Mouse (Mus musculus): Measurements from ENCODE around the gene Ugt1a1.
A peak's percentile ranks its signal among the peaks of the same experiment; 100 is the strongest.
"Not testable (repeated sequence)": the region's sequence is repeated elsewhere in the genome, so short reads cannot be mapped to it uniquely, and the experiment has no call there.

Ugt1a1 gene

DNA sequence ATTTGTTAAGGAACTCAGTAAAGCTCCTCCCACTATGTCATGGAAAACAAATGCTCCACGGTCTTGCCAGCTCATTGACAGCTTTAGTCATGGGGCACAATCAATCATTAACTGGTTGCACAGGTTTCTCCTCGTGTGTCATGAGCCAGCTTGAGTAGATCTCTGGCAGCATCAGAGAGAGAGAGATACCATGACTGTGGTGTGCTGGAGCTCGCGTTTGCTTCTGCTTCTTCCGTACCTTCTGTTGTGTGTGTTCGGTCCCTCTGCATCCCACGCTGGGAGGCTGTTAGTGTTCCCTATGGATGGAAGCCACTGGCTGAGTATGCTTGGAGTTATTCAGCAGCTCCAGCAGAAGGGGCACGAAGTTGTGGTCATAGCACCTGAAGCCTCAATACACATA, at the start of gene Ugt1a1:
Gene Ugt1a1, plus strand, starts transcription at position 148 of the 400 bp plus-strand sequence.
- DNase-seq (ENCODE audit: low spot score): no peak

GRCm38 (mm10) chr1:88165711-88166110, 46.0 kb upstream of the Ugt1a1 start, which contains the start of gene Ugt1a5:
Gene Ugt1a5 (plus strand): TSS chr1:88166012.
- DNase-seq (ENCODE audit: low spot score): no peak

DNA sequence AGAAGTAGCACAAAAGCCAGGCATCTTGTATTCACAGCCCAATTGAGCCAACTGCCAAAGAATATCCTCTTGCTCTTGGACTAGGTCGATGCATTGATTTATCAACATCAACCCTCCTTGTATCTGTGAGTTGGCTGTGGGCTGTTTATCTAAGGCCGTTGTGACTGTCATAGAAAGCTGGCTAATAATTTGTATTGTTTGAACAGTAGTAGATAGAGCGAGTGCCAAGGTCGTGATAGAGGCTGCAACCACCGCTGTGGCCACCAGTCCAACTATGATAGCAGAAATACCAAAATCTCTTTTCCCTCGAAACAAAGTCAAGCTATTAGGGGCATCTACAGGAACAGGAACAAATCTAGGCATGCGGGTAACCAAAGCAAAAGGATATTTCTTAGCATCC, 39.6 kb upstream of the Ugt1a1 start:
- DNase-seq (ENCODE audit: low spot score): not testable (repeated sequence)

DNA sequence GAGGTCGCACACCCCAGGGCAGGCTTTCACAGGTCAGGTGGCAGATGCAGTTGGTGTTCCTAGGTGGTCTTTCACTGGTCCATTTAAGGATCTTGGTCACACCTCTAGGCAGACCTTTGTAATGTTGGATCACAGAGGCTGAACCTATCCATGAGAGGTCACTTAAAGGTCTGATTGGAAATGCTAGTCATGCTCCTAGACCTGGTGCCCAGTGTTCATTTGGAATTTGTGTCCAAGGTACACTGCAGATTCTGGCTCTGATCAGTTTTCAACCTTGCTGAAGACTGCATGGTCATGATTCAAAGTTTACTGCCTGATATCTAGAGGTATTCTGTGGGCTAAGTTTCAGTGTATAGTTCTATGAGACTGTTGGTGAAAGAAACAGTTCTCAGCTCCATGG, 32.1 kb upstream of the Ugt1a1 start:
- no peak for DNase-seq (ENCODE audit: low spot score)

- DNase-seq (ENCODE audit: low spot score): no peak
These were observed 25.3 kb upstream of the Ugt1a1 start for GRCm38 (mm10) chr1:88186325-88186935.

DNA sequence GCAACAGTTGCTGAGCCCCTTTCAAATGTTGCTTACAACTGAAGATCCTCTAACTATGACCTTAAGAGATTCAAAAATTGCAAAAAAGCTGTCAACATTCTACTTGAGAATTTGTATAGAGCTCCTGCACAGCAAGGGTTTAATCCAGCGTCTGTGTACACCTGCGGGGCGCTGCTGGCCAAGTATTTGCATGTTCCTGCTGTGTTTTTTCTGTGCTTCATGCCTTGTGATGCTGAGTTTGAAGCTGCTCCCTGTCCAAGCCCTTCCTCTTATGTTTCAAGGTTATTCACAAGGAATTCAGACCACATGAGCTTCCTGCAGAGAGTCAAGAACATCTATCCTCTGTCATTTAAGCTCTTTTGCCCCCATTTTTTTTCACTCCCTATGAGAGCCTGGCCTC, 19.6 kb upstream of the Ugt1a1 start:
- DNase-seq (ENCODE audit: low spot score): no peak

DNA sequence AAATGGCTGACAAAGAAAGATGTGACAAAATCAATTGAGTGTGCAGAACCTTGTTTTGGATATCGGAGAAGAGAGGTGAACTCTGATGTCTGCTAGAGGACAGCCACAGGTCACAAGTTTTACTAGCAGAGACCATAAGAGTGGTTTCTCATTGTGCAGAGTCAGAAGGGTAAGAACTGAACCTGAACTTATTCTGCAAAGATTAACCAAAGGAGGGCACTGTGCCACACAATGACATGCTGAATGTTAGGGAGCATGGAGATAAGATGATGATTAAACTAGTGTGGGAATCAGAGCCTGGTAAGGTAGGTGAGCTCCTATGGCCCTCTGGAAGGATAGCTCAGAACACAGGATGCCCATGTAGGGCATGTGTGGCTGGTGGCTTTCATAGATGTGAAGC, 16.1 kb upstream of the Ugt1a1 start:
- DNase-seq (ENCODE audit: low spot score): no peak

DNA sequence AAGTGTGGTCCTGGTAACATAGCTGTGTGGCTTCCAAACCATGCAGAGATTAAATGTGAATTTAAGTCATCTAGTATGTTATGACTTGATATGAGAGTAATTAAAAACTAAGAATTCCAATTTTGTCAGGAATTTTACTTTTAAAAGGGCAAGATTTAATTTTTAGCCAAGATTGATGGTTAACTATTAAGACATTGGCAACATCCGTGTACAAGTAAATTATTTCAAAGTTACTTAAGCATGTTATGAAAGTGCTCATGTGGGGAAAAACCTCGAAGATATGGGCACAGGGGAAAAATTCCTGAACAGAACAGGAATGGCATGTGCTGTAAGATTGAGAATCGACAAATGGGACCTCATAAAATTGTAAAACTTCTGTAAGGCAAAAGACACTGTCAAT, 14.3 kb upstream of the Ugt1a1 start:
- DNase-seq (ENCODE audit: low spot score): no peak

DNA sequence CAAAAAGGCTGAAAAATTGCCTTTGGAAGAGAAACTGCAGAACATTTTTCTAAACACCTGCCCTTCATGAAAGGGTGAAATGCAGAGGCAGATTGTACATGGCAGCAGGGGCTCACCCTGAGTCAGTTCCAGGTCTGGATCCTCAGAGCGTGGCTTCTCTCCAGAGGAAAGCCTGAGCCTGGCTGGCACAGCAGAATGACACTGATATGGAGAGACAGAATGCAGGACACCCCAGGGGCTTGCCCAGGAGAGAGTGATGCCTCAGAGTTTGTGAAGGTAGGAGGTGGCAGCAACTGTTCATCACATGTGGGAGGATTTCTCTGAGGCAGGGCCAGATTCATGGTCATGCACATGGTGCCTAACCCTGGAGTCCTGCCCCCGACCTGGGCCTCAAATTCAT, 11.8 kb upstream of the Ugt1a1 start:
- DNase-seq (ENCODE audit: low spot score): no peak

DNA sequence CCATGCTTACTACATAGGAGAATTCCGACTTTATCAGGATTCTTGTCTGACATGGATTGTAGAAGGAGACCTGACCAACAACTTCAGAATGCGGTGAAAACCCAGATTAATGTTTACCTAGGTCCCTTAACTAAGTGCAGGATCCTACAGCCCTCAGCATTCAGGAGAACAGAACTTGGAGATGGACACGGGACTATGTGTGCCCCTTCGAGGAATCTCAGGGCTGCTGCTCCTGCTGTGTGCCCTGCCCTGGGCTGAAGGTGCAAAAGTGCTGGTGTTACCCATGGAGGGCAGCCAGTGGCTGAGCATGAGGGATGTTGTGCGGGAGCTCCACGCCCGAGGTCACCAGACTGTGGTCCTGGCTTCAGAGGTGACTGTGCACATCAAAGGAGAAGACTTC, 11.3 kb upstream of the Ugt1a1 start, which contains the start of gene Ugt1a2:
Gene Ugt1a2, plus strand, starts transcription at position 146 of the 400 bp plus-strand sequence.
- no peak for DNase-seq (ENCODE audit: low spot score)

DNA sequence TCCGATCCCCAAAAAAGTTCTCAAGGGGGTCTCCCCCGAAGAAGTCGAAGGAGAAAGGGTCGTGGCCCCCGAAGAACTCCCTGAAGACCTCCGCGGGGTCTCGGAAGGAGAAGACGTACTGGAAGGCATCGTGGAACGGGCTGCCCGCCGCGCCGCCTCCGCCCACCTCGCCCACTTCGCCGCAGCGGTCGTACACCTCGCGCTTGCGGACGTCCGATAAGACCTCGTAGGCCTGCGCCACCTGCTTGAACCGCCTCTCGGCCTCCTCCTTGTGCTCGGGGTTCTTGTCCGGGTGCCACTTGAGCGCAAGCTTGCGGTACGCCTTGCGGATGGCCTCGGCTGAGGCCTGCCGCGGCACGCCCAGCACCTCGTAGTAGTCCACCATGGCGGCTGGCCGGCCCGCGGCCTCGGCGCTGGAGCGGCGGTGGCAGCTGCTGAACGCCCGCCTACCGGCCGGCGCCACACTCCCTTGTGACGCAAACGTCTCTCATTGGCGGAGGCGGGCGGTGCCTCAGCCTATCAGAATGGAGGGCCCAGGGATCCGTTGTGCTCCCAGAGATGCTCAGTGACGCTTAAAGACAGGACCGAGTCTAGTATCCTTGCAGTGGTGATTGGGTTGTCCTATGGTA, 6.4 kb upstream of the Ugt1a1 start, which contains the start of gene Dnajb3:
Gene Dnajb3, minus strand, starts transcription at position 489 of the 629 bp plus-strand sequence.
- DNase-seq (ENCODE audit: low spot score): peak; percentile 72

DNA sequence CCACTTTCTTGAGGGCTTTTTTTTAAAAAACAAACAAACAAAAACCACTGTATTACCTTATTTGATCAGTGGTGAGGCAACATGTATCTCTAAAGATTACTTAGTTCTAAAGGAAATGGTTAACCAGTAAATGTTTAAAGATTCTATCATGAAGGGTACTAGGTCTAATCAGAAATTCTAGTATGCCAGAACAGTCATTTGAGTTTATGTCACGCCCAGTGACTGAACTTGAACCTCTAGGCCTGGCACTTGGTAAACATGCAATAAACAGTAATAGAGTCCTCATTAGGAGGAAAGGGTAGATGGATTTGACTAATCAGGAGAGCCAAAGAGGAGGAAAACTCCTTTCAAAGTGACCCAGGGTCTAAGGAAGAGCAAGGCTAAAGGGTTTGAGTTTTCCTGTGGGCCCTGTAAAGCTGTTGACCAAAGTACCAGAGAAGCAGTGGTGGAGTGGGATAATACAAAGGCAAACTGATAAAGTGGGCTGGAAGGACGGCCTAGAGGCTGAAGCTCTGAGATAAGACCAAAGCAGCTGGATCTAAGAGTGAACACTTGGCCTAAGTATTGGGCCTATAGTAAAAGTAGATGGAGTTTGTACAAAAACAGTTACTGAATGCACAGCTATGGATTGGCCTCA, 4.8 kb upstream of the Ugt1a1 start:
- no peak for DNase-seq (ENCODE audit: low spot score)

- DNase-seq (ENCODE audit: low spot score): no peak
These were observed 734 bp downstream of the Ugt1a1 start for GRCm38 (mm10) chr1:88212341-88213045.

DNA sequence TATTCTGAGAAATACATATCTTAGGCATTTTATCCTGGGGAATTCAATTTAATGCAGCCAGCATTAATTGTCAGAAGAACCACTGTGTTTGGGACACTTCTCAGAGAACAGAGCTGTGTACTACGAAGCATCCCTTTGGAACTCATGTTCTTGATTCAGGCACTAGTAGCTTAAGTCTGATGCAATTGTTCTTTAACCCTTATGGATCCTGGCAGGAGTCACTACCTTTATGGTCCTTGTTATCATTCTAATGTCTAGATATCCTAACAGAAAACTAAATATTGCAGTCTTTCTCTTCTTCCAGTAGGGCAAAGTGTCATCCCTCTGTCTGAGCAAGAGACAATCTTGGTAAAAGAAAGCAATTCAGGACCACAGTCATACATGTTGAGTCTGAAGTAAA, 1.3 kb downstream of the Ugt1a1 start:
- no peak for DNase-seq (ENCODE audit: low spot score)

DNA sequence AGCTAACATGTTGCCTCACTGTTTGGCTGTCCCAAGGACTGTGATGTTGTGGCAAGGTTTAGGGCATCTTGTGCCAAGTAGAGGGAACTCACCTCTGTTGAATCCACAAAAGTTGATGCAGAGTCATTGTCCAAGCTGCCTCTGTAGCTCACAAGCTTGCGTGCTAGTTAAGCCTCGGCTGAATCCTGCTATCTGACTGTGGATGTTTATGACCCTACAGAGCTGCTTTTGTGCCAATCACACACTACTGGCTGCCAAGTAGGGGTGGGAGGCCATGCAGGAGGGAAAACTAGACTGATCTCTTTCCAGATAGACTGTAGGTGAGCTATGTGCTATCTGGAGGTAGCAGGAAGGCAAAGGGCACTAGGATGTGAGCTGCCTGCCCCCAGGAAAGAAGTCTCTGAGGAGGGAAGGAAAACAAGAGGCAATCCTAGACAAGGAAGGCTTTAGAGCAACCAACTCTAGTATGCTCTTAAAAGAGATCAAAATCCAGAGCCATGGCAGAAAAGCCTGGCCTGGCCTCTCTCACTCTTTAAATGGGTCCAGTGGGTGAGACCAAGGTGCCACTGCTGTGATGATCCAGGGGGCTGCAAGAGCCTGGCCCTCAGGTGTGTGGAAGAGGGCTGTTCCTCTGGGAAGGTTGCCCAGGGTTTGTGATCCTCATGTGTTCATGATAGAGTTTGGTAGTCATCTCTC, 2.2 kb downstream of the Ugt1a1 start:
- DNase-seq (ENCODE audit: low spot score): no peak

DNA sequence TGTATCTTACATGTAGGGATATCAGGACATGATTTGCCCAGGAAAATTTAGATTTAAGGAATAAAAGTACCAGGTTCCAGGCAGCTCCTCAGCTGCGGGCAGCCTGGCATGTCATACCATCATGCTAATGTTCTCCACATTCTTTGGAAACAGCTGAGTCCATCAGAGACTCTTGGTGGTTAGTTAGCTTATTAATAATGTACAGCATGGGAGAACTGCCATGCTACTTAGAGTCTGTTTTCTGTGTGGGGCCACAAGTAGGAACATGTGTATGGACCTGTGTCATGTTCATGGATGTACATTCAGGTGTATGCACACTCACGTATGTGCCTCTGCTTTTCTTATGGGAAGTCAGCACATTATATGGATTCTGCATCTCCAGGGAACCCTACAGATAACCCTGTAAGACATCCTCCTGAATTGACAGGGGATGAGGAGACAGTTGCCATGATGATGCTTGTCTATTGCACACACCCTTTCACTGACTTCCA, 2.7 kb downstream of the Ugt1a1 start:
- no peak for DNase-seq (ENCODE audit: low spot score)

- no peak for DNase-seq (ENCODE audit: low spot score)
These were observed 4.0 kb downstream of the Ugt1a1 start for GRCm38 (mm10) chr1:88215466-88216380.

DNA sequence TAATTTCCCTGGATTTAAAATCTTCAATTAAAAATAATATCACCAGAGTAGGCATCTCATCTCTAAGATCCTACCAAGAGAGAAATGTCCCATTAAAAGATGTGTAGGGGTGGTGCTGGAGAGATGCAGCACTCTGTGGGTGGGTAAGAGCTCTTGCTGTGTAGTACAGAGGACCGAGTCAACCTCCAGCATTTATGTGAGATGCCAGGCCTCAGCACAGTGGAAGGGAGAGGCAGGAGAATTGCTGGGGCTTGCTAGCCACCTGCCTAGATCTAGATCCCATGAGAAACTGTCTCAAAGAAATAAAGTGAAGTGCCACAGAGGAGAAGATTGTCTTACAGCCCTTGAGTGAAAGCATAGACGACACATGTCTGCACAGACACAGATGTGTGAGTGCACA, 4.8 kb downstream of the Ugt1a1 start:
- DNase-seq (ENCODE audit: low spot score): no peak

DNA sequence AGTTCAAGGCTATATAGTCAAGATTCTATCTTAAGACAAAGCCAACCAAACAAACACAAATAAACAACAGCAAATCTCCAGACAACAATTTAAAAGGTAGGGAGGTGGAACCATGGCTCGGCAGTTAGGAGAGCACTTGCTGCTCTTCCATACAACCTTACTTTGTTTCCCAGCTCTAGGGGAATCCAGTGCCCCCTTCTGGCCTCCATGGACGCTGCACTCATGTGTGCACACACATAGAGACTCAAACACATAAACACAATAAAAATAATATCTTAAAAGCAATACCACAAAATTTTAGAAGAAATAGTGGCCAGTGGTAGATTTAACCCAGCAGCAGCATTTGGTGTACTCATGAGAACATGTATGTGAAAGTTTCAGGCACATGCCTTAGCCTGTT, 5.4 kb downstream of the Ugt1a1 start:
- DNase-seq (ENCODE audit: low spot score): no peak

GRCm38 (mm10) chr1:88217576-88217975, 5.8 kb downstream of the Ugt1a1 start:
- DNase-seq (ENCODE audit: low spot score): no peak

DNA sequence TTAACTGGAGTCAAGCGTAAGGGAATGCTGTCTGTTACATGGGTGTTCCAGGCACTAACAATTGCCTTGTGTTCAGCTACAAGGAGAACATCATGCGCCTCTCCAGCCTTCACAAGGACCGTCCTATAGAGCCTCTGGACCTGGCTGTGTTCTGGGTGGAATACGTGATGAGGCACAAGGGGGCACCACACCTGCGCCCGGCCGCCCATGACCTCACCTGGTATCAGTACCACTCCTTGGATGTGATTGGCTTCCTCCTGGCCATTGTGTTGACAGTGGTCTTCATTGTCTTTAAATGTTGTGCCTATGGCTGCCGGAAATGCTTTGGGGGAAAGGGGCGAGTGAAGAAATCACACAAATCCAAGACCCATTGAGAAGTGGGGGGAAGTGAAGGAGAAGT, 6.3 kb downstream of the Ugt1a1 start:
- no peak for DNase-seq (ENCODE audit: low spot score)

Measured in left cerebral cortex, adult 11 months (tissue).